Mouse (Mus musculus) heart, postnatal 0 days (tissue): ENCODE measurements at regions not wholly inside any gene's neighbourhood (a gene's known extent, or its start where the extent isn't known, plus 50 kb on each side); places are given as distances from the start of the nearest gene placed in this dataset.

Experiments used
- ATAC-seq: fragments of 200-750 bp; cut with Nextera tagmentation; 2 replicates; pipeline ENCODE4 v1.8.0; 2017; ENCODE audit warnings: low read depth, moderate number of reproducible peaks, moderate library complexity; ENCODE audit not compliant: insufficient read depth
- DNase-seq: peaks from one replicate; pipeline ENCODE4 v3.0.0-alpha.2; 2016; ENCODE audit warnings: low spot score
- H3K27ac ChIP-seq: fragments of 300-500 bp; sonication (generic); 2 replicates; pipeline ENCODE4 v1.5.1; 2014; ENCODE audit warnings: low read depth, mild to moderate bottlenecking
- H3K27me3 ChIP-seq: fragments of 300-500 bp; sonication (generic); 2 replicates; pipeline ENCODE4 v1.6.1; 2014; ENCODE audit warnings: low read length, mixed read lengths; ENCODE audit not compliant: control insufficient read depth, insufficient read depth
- H3K36me3 ChIP-seq: fragments of 300-500 bp; sonication (generic); replicated peaks from 2 replicates; pipeline ENCODE4 v1.6.1; 2014; ENCODE audit warnings: low read length, mixed read lengths; ENCODE audit not compliant: control insufficient read depth, insufficient read depth
- H3K4me1 ChIP-seq: fragments of 300-500 bp; sonication (generic); 2 replicates; pipeline ENCODE4 v1.6.1; 2014; ENCODE audit warnings: antibody characterized with exemption; ENCODE audit not compliant: control insufficient read depth, insufficient read depth
- H3K4me2 ChIP-seq: fragments of 300-500 bp; sonication (generic); 2 replicates; pipeline ENCODE4 v1.6.1; 2014; ENCODE audit warnings: low read depth, mild to moderate bottlenecking, low read length, moderate library complexity
- H3K4me3 ChIP-seq: fragments of 300-500 bp; sonication (generic); 2 replicates; pipeline ENCODE4 v1.5.1; 2014; ENCODE audit warnings: low read depth, low read length
- H3K9ac ChIP-seq: fragments of 300-500 bp; sonication (generic); replicated peaks from 2 replicates; pipeline ENCODE4 v1.6.1; 2014; ENCODE audit warnings: low read depth, low read length, mixed read lengths
- H3K9me3 ChIP-seq: fragments of 300-500 bp; sonication (generic); replicated peaks from 2 replicates; pipeline ENCODE4 v1.6.1; 2016; ENCODE audit warnings: low read length; ENCODE audit not compliant: control insufficient read depth
- CTCF ChIP-seq: IDR thresholded peaks from 2 replicates; pipeline ENCODE4 v1.5.1; 2016; ENCODE audit warnings: antibody characterized with exemption, control low read depth, low read depth
- EP300 ChIP-seq: IDR thresholded peaks from 2 replicates; pipeline ENCODE4 v1.6.1; 2016; ENCODE audit warnings: antibody characterized with exemption, low read depth
- WGBS: fragments of 180-500 bp; shearing (Covaris S2); extraction: QIAGEN DNeasy Blood & Tissue Kit; methylation state at CpG from one replicate; pipeline ENCODE4 v1.1.7; 2014; 5-methylcytosine and 5-hydroxymethylcytosine counted together

DNA sequence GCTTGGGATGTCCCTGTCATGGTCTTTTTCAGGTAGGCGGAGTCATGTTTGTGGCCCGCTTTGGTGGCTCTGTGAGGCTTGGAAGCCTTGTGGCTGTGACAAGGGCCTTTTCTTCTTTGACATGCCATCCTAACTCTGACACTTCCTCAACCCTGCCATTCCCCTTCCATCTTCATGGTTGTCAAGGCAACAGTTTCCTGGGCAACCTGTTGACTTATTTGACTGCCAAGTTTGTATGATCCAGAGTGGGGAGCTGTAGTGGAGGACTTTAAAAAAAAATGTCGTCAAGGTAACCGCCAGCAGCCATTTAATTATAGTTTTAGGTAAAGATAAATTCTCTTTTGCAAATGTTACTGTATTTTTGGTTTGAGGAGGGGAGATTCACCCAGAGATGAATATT is 56.8 kb upstream of the Kcng1 start:
- ATAC-seq (no peak), DNase-seq (no peak)
- Histone ChIP-seq H3K9me3 (no peaks in the 10 kb centered on the region), H3K36me3 (no peaks in the 10 kb centered on the region), H3K4me2 (no peak overlapping the region), H3K9ac (no peak overlapping the region), H3K27me3 (no peaks in the 10 kb centered on the region), H3K4me1 (no peaks in the 10 kb centered on the region), H3K27ac (no peak overlapping the region), H3K4me3 (no peak overlapping the region)
- TF ChIP-seq CTCF (no peak), EP300 (no peak)
- 79% methylated on average over 4 of the region's 4 CpGs for WGBS

GRCm38 (mm10) chr2:168337611-168338010 is 56.1 kb upstream of the Kcng1 start:
- Histone ChIP-seq H3K27me3 (no peaks in the 10 kb centered on the region), H3K4me3 (no peak overlapping the region), H3K27ac (no peak overlapping the region), H3K4me2 (no peak overlapping the region), H3K36me3 (no peaks in the 10 kb centered on the region), H3K9me3 (no peaks in the 10 kb centered on the region), H3K9ac (no peak overlapping the region), H3K4me1 (no peaks in the 10 kb centered on the region)
- DNase-seq (no peak), ATAC-seq (no peak)
- no peak for TF ChIP-seq CTCF
- TF ChIP-seq EP300, result no peak
- 58% methylated on average over 3 of the region's 3 CpGs for WGBS

GRCm38 (mm10) chr2:168335739-168336385 is 54.3 kb upstream of the Kcng1 start:
- H3K4me2 ChIP-seq, result no peak overlapping the region
- WGBS, result 80% methylated on average over 11 of the region's 11 CpGs
- no peaks in the 10 kb centered on the region for H3K4me1 ChIP-seq
- no peaks in the 10 kb centered on the region for H3K9me3 ChIP-seq
- DNase-seq (no peak), ATAC-seq (no peak)
- no peak overlapping the region for H3K9ac ChIP-seq
- H3K27me3 ChIP-seq, result no peaks in the 10 kb centered on the region
- TF ChIP-seq CTCF (no peak), EP300 (no peak)
- no peak overlapping the region for H3K27ac ChIP-seq
- no peak overlapping the region for H3K4me3 ChIP-seq
- H3K36me3 ChIP-seq, result no peaks in the 10 kb centered on the region

GRCm38 (mm10) chr2:168334241-168334588 is 52.7 kb upstream of the Kcng1 start:
- Histone ChIP-seq H3K9me3 (no peaks in the 10 kb centered on the region), H3K9ac (no peak overlapping the region), H3K36me3 (no peaks in the 10 kb centered on the region), H3K4me3 (no peak overlapping the region), H3K27ac (no peak overlapping the region), H3K4me1 (no peaks in the 10 kb centered on the region), H3K27me3 (no peaks in the 10 kb centered on the region), H3K4me2 (no peak overlapping the region)
- 24% methylated on average over 9 of the region's 9 CpGs for WGBS
- ATAC-seq, result no peak
- TF ChIP-seq EP300 (no peak), CTCF (no peak)
- DNase-seq, result no peak

GRCm38 (mm10) chr2:168333552-168334240 is 52.2 kb upstream of the Kcng1 start:
- TF ChIP-seq CTCF (no peak), EP300 (no peak)
- ATAC-seq, result no peak
- 52% methylated on average over 20 of the region's 20 CpGs for WGBS
- H3K4me3 ChIP-seq, result no peak overlapping the region
- H3K27me3 ChIP-seq, result no peaks in the 10 kb centered on the region
- H3K9me3 ChIP-seq, result no peaks in the 10 kb centered on the region
- no peak for DNase-seq
- H3K4me1 ChIP-seq, result no peaks in the 10 kb centered on the region
- no peak overlapping the region for H3K4me2 ChIP-seq
- H3K9ac ChIP-seq, result no peak overlapping the region
- H3K36me3 ChIP-seq, result no peaks in the 10 kb centered on the region
- no peak overlapping the region for H3K27ac ChIP-seq

DNA sequence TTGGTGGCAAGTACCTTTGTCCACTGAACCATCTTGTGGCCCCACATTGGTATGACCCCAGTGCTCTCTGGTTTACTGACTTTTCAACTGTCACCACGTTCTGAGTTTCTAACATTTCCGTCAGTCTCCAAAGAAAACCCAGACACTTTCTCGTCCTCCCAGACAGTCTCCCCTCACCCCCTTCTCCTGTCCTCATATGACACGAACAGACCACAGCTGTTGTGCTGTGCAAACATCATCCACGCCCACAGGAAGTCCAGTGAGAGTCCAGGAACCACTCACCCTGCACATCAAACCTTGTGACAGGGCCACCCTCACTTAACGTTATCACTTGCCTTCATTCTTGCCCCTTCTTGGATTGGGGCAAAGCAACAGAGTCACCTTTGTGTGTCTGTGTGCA is 51.4 kb upstream of the Kcng1 start:
- no peak overlapping the region for H3K4me3 ChIP-seq
- TF ChIP-seq EP300, result no peak
- no peak for TF ChIP-seq CTCF
- 41% methylated on average over 6 of the region's 6 CpGs for WGBS
- no peaks in the 10 kb centered on the region for H3K36me3 ChIP-seq
- H3K9ac ChIP-seq, result no peak overlapping the region
- no peaks in the 10 kb centered on the region for H3K27me3 ChIP-seq
- H3K27ac ChIP-seq, result no peak overlapping the region
- ATAC-seq (no peak), DNase-seq (no peak)
- no peaks in the 10 kb centered on the region for H3K4me1 ChIP-seq
- H3K4me2 ChIP-seq, result no peak overlapping the region
- H3K9me3 ChIP-seq, result no peaks in the 10 kb centered on the region
